Mouse (Mus musculus): ENCODE results near the gene Gm49339.
"Not testable (repeated sequence)": the region's sequence is repeated elsewhere in the genome, so short reads cannot be mapped to it uniquely, and the experiment has no call there.

Gene Gm49339

GRCm38 (mm10) chr10:51480397-51480796 is at the start of gene Gm49339, which contains the start of gene Lilr4b:
TSS of gene Gm49339 (plus strand) at chr10:51480612.
TSS of gene Lilr4b (plus strand) at chr10:51480632.
- not testable (repeated sequence) for DNase-seq

GRCm38 (mm10) chr10:51432940-51433339 is 47.5 kb upstream of the Gm49339 start:
- DNase-seq: no peak

- DNase-seq: no peak
These were observed 44.7 kb upstream of the Gm49339 start for GRCm38 (mm10) chr10:51435684-51436083.

- no peak for DNase-seq
These were observed 28.8 kb upstream of the Gm49339 start for GRCm38 (mm10) chr10:51451610-51452009.

- no peak for DNase-seq
These were observed 26.7 kb upstream of the Gm49339 start for GRCm38 (mm10) chr10:51453616-51454298.

- DNase-seq: no peak
These were observed 26.0 kb upstream of the Gm49339 start for GRCm38 (mm10) chr10:51454365-51454764.

GRCm38 (mm10) chr10:51455762-51456161 is 24.6 kb upstream of the Gm49339 start:
- DNase-seq: no peak

GRCm38 (mm10) chr10:51456369-51456768 is 24.0 kb upstream of the Gm49339 start:
- DNase-seq: no peak

- not testable (repeated sequence) for DNase-seq
These were observed 16.6 kb upstream of the Gm49339 start for GRCm38 (mm10) chr10:51463800-51464199.

GRCm38 (mm10) chr10:51490691-51491090 is 10.3 kb downstream of the Gm49339 start, which contains the start of gene Lilrb4a:
TSS of gene Lilrb4a (plus strand) at chr10:51490956.
- DNase-seq: not testable (repeated sequence)

GRCm38 (mm10) chr10:51520021-51520420 is 39.6 kb downstream of the Gm49339 start:
- no peak for DNase-seq

GRCm38 (mm10) chr10:51521453-51521852 is 41.0 kb downstream of the Gm49339 start:
- no peak for DNase-seq

- no peak for DNase-seq
These were observed 45.7 kb downstream of the Gm49339 start for GRCm38 (mm10) chr10:51526090-51526489.

- no peak for DNase-seq
These were observed 46.2 kb downstream of the Gm49339 start for GRCm38 (mm10) chr10:51526633-51527032.

- no peak for DNase-seq
These were observed 48.5 kb downstream of the Gm49339 start for GRCm38 (mm10) chr10:51528840-51529434.

- DNase-seq: no peak
These were observed 49.1 kb downstream of the Gm49339 start for GRCm38 (mm10) chr10:51529497-51529896.

- DNase-seq: no peak
These were observed 50.4 kb downstream of the Gm49339 start for GRCm38 (mm10) chr10:51530813-51531212.
